ENCODE assay signal across 27 mouse cellular contexts in genomic region chr13:93036218-93036617, GRCm38 (mm10).
DNase-seq lines count a peak whose midpoint lies in the region; ATAC-seq and TF ChIP-seq lines count a peak whose summit lies in the region.
"Had no signal": no experiment of that assay in that cellular context is flagged by ENCODE, and none has a peak within 500 bp of the region (broad histone marks: within the 10 kb centered on the region; RNA-seq: fewer than 3 reads in every experiment).

No protein-coding gene starts in this region.

- H3K4me3 ChIP-seq in forebrain, embryonic 14.5 days (ENCODE audit: low read depth, low read length), result no peak overlapping the region
- no peak overlapping the region for H3K4me3 ChIP-seq in forebrain, postnatal 0 days (ENCODE audit: low read depth, low read length)
- no peak overlapping the region for H3K4me3 ChIP-seq in hindbrain, embryonic 11.5 days (ENCODE audit: low read depth, low read length)
- no peak overlapping the region for H3K4me3 ChIP-seq in hindbrain, embryonic 16.5 days (ENCODE audit: low read length)
- no peak overlapping the region for H3K4me3 ChIP-seq in midbrain, embryonic 14.5 days (replicated peaks; ENCODE audit: low read depth, low read length)
- H3K4me3 ChIP-seq in midbrain, embryonic 11.5 days (ENCODE audit: low read depth, low read length), result no peak overlapping the region
- no peak overlapping the region for H3K4me3 ChIP-seq in embryonic facial prominence, embryonic 10.5 days
- no peak overlapping the region for H3K4me3 ChIP-seq in kidney, embryonic 14.5 days (ENCODE audit: low read length)
- H3K4me3 ChIP-seq: embryonic facial prominence, embryonic 13.5 days; erythroblast, embryonic 14.5 days; forebrain, embryonic 12.5 days; gastrocnemius, adult 2 months; heart, embryonic 12.5 days; heart, embryonic 15.5 days had no signal

- WGBS in forebrain, embryonic 14.5 days, result 21% methylated on average over 4 of the region's 4 CpGs
- WGBS in forebrain, postnatal 0 days, result 38% methylated on average over 4 of the region's 4 CpGs
- 38% methylated on average over 4 of the region's 4 CpGs for WGBS in hindbrain, embryonic 11.5 days
- 32% methylated on average over 4 of the region's 4 CpGs for WGBS in hindbrain, embryonic 16.5 days
- 36% methylated on average over 4 of the region's 4 CpGs for WGBS in midbrain, embryonic 14.5 days
- 35% methylated on average over 4 of the region's 4 CpGs for WGBS in midbrain, embryonic 11.5 days
- WGBS in embryonic facial prominence, embryonic 10.5 days, result 53% methylated on average over 4 of the region's 4 CpGs
- 73% methylated on average over 4 of the region's 4 CpGs for WGBS in kidney, embryonic 14.5 days

- H3K4me1 ChIP-seq in forebrain, embryonic 14.5 days (ENCODE audit: control insufficient read depth, insufficient read depth, low read length), result no peaks in the 10 kb centered on the region
- H3K4me1 ChIP-seq in forebrain, postnatal 0 days (ENCODE audit: insufficient read depth), result no peaks in the 10 kb centered on the region
- H3K4me1 ChIP-seq in hindbrain, embryonic 11.5 days (replicated peaks; ENCODE audit: control insufficient read depth, insufficient read depth, low read length), result no peaks in the 10 kb centered on the region
- H3K4me1 ChIP-seq in hindbrain, embryonic 16.5 days (ENCODE audit: control insufficient read depth, insufficient read depth, low read depth, low read length), result no peaks in the 10 kb centered on the region
- no peaks in the 10 kb centered on the region for H3K4me1 ChIP-seq in midbrain, embryonic 14.5 days (ENCODE audit: control insufficient read depth, insufficient read depth, low read length)
- H3K4me1 ChIP-seq in midbrain, embryonic 11.5 days (ENCODE audit: control insufficient read depth, insufficient read depth, low read length), result no peaks in the 10 kb centered on the region
- H3K4me1 ChIP-seq in embryonic facial prominence, embryonic 10.5 days, result no peaks in the 10 kb centered on the region
- H3K4me1 ChIP-seq in kidney, embryonic 14.5 days (ENCODE audit: control insufficient read depth, insufficient read depth, low read length), result peaks cover 3% of the 10 kb centered on the region; the same call in 1 of the 2 replicates
- H3K4me1 ChIP-seq: embryonic facial prominence, embryonic 13.5 days; forebrain, embryonic 12.5 days; heart, embryonic 15.5 days had no signal

- no peak overlapping the region for H3K4me2 ChIP-seq in forebrain, embryonic 14.5 days (ENCODE audit: low read length)
- no peak overlapping the region for H3K4me2 ChIP-seq in forebrain, postnatal 0 days (ENCODE audit: low read depth)
- no peak overlapping the region for H3K4me2 ChIP-seq in hindbrain, embryonic 11.5 days (replicated peaks; ENCODE audit: low read depth, low read length)
- H3K4me2 ChIP-seq in hindbrain, embryonic 16.5 days (ENCODE audit: low read length), result no peak overlapping the region
- no peak overlapping the region for H3K4me2 ChIP-seq in midbrain, embryonic 14.5 days (ENCODE audit: low read length)
- no peak overlapping the region for H3K4me2 ChIP-seq in midbrain, embryonic 11.5 days
- no peak overlapping the region for H3K4me2 ChIP-seq in kidney, embryonic 14.5 days (replicated peaks; ENCODE audit: low read depth, low read length)
- H3K4me2 ChIP-seq: embryonic facial prominence, embryonic 13.5 days; forebrain, embryonic 12.5 days; heart, embryonic 12.5 days; heart, embryonic 15.5 days; hindbrain, embryonic 14.5 days had no signal

- no peak overlapping the region for H3K9ac ChIP-seq in forebrain, embryonic 14.5 days (ENCODE audit: low read length)
- no peak overlapping the region for H3K9ac ChIP-seq in forebrain, postnatal 0 days
- H3K9ac ChIP-seq in hindbrain, embryonic 11.5 days (ENCODE audit: low read depth, low read length), result no peak overlapping the region
- no peak overlapping the region for H3K9ac ChIP-seq in hindbrain, embryonic 16.5 days (ENCODE audit: low read depth, low read length)
- H3K9ac ChIP-seq in midbrain, embryonic 14.5 days (replicated peaks; ENCODE audit: low read length), result no peak overlapping the region
- no peak overlapping the region for H3K9ac ChIP-seq in midbrain, embryonic 11.5 days (ENCODE audit: low read length)
- no peak overlapping the region for H3K9ac ChIP-seq in kidney, embryonic 14.5 days (ENCODE audit: low read depth, low read length)
- H3K9ac ChIP-seq: embryonic facial prominence, embryonic 13.5 days; forebrain, embryonic 12.5 days; heart, embryonic 12.5 days; heart, embryonic 15.5 days; hindbrain, embryonic 14.5 days had no signal

- no peak overlapping the region for H3K27ac ChIP-seq in forebrain, embryonic 14.5 days (ENCODE audit: low read depth, low read length)
- H3K27ac ChIP-seq in forebrain, postnatal 0 days (ENCODE audit: low read depth, low read length), result no peak overlapping the region
- no peak overlapping the region for H3K27ac ChIP-seq in hindbrain, embryonic 11.5 days (ENCODE audit: low read depth, low read length)
- no peak overlapping the region for H3K27ac ChIP-seq in hindbrain, embryonic 16.5 days (ENCODE audit: low read depth, low read length)
- H3K27ac ChIP-seq in midbrain, embryonic 14.5 days (replicated peaks; ENCODE audit: low read depth, low read length), result no peak overlapping the region
- H3K27ac ChIP-seq in midbrain, embryonic 11.5 days (ENCODE audit: low read depth, low read length), result no peak overlapping the region
- 0 out of 2 replicates have a peak overlapping the region, but pooled peaks have one; percentile 20 for H3K27ac ChIP-seq in embryonic facial prominence, embryonic 10.5 days (replicated peaks)
- H3K27ac ChIP-seq in kidney, embryonic 14.5 days (ENCODE audit: low read depth, low read length), result no peak overlapping the region
- H3K27ac ChIP-seq: embryonic facial prominence, embryonic 13.5 days; forebrain, embryonic 12.5 days; gastrocnemius, adult 2 months; heart, embryonic 15.5 days; hindbrain, embryonic 14.5 days had no signal

- no peak for TF ChIP-seq CTCF in forebrain, postnatal 0 days (IDR thresholded peaks at IDR 0.05; ENCODE audit: low read depth)

- peak; percentile 15 for DNase-seq in forebrain, embryonic 14.5 days (ENCODE audit: low spot score)
- DNase-seq in forebrain, postnatal 0 days, result no peak
- DNase-seq in hindbrain, embryonic 11.5 days (ENCODE audit: low spot score), result peak; percentile 2
- peak; percentile 3 for DNase-seq in midbrain, embryonic 14.5 days
- no peak for DNase-seq in midbrain, embryonic 11.5 days (ENCODE audit: low spot score, missing footprints)
- DNase-seq in embryonic facial prominence, embryonic 10.5 days (ENCODE audit: low spot score), result no peak
- DNase-seq: adrenal gland, adult 8-10 months; adrenal gland, postnatal 25 days; cerebellum, adult 11 months; cerebellum, adult 2 months; cerebellum, adult 9-11 months; cerebellum, postnatal 25 days; gastrocnemius, adult 2 months; gastrocnemius, postnatal 14 days; heart, adult 18-20 months; heart, postnatal 10 days; heart, postnatal 4 days had no signal

- H3K9me3 ChIP-seq in forebrain, embryonic 14.5 days (replicated peaks; ENCODE audit: control insufficient read depth, low read length), result no peaks in the 10 kb centered on the region
- no peaks in the 10 kb centered on the region for H3K9me3 ChIP-seq in forebrain, postnatal 0 days (ENCODE audit: low read length)
- H3K9me3 ChIP-seq in hindbrain, embryonic 11.5 days (ENCODE audit: control insufficient read depth, low read length), result no peaks in the 10 kb centered on the region
- no peaks in the 10 kb centered on the region for H3K9me3 ChIP-seq in hindbrain, embryonic 16.5 days (ENCODE audit: control insufficient read depth, low read length)
- H3K9me3 ChIP-seq in midbrain, embryonic 14.5 days (ENCODE audit: control insufficient read depth, low read length), result no peaks in the 10 kb centered on the region
- no peaks in the 10 kb centered on the region for H3K9me3 ChIP-seq in midbrain, embryonic 11.5 days (ENCODE audit: control insufficient read depth, low read length)
- no peaks in the 10 kb centered on the region for H3K9me3 ChIP-seq in embryonic facial prominence, embryonic 10.5 days
- no peaks in the 10 kb centered on the region for H3K9me3 ChIP-seq in kidney, embryonic 14.5 days (ENCODE audit: control insufficient read depth, low read length)
- H3K9me3 ChIP-seq: embryonic facial prominence, embryonic 13.5 days; forebrain, embryonic 12.5 days; heart, embryonic 12.5 days; heart, embryonic 15.5 days had no signal

- H3K36me3 ChIP-seq in forebrain, embryonic 14.5 days (ENCODE audit: control insufficient read depth, insufficient read depth, low read length), result no peaks in the 10 kb centered on the region
- no peaks in the 10 kb centered on the region for H3K36me3 ChIP-seq in forebrain, postnatal 0 days (ENCODE audit: insufficient read depth)
- no peaks in the 10 kb centered on the region for H3K36me3 ChIP-seq in hindbrain, embryonic 11.5 days (ENCODE audit: control insufficient read depth, insufficient read depth, low read length)
- H3K36me3 ChIP-seq in hindbrain, embryonic 16.5 days (ENCODE audit: control insufficient read depth, insufficient read depth, low read length), result no peaks in the 10 kb centered on the region
- H3K36me3 ChIP-seq in midbrain, embryonic 14.5 days (ENCODE audit: control insufficient read depth, insufficient read depth, low read length), result no peaks in the 10 kb centered on the region
- no peaks in the 10 kb centered on the region for H3K36me3 ChIP-seq in midbrain, embryonic 11.5 days (ENCODE audit: control insufficient read depth, insufficient read depth, low read length)
- H3K36me3 ChIP-seq in embryonic facial prominence, embryonic 10.5 days (replicated peaks), result no peaks in the 10 kb centered on the region
- H3K36me3 ChIP-seq in kidney, embryonic 14.5 days (ENCODE audit: control insufficient read depth, insufficient read depth, low read length), result no peaks in the 10 kb centered on the region
- H3K36me3 ChIP-seq: embryonic facial prominence, embryonic 13.5 days; forebrain, embryonic 12.5 days; heart, embryonic 12.5 days had no signal

- no peaks in the 10 kb centered on the region for H3K27me3 ChIP-seq in forebrain, embryonic 14.5 days (replicated peaks; ENCODE audit: control insufficient read depth, insufficient read depth, low read length)
- H3K27me3 ChIP-seq in forebrain, postnatal 0 days (ENCODE audit: insufficient read depth, low read length), result no peaks in the 10 kb centered on the region
- H3K27me3 ChIP-seq in hindbrain, embryonic 11.5 days (ENCODE audit: control insufficient read depth, insufficient read depth, low read length), result no peaks in the 10 kb centered on the region
- no peaks in the 10 kb centered on the region for H3K27me3 ChIP-seq in hindbrain, embryonic 16.5 days (replicated peaks; ENCODE audit: control insufficient read depth, insufficient read depth, low read length)
- H3K27me3 ChIP-seq in midbrain, embryonic 14.5 days (ENCODE audit: control insufficient read depth, insufficient read depth, low read length), result no peaks in the 10 kb centered on the region
- no peaks in the 10 kb centered on the region for H3K27me3 ChIP-seq in midbrain, embryonic 11.5 days (ENCODE audit: control insufficient read depth, insufficient read depth, low read length)
- no peaks in the 10 kb centered on the region for H3K27me3 ChIP-seq in embryonic facial prominence, embryonic 10.5 days (replicated peaks; ENCODE audit: low read depth, poor library complexity, severe bottlenecking)
- no peaks in the 10 kb centered on the region for H3K27me3 ChIP-seq in kidney, embryonic 14.5 days (ENCODE audit: control insufficient read depth, insufficient read depth, low read length)
- H3K27me3 ChIP-seq: embryonic facial prominence, embryonic 13.5 days; forebrain, embryonic 12.5 days; heart, embryonic 12.5 days; heart, embryonic 15.5 days had no signal

- ATAC-seq in forebrain, embryonic 14.5 days, result no peak; the same call in 1 of the 2 replicates
- ATAC-seq in forebrain, postnatal 0 days, result no peak
- no peak for ATAC-seq in hindbrain, embryonic 11.5 days (ENCODE audit: low FRiP score)
- no peak for ATAC-seq in hindbrain, embryonic 16.5 days
- ATAC-seq in midbrain, embryonic 14.5 days (ENCODE audit: low FRiP score, low TSS enrichment), result no peak
- ATAC-seq in midbrain, embryonic 11.5 days (ENCODE audit: low FRiP score), result no peak
- no peak for ATAC-seq in kidney, embryonic 14.5 days (ENCODE audit: low FRiP score, low TSS enrichment)
- ATAC-seq: activated CD4-positive, CD25-positive, alpha-beta regulatory T cell, adult 4 months; forebrain, embryonic 16.5 days had no signal

Comparison
In these comparisons a context has a peak if more than half of its experiments do, and no peak if none do; other contexts are left out.
1. DNase-seq: peak in forebrain, embryonic 14.5 days (single experiment), hindbrain, embryonic 11.5 days (single experiment) and midbrain, embryonic 14.5 days (single experiment); none in forebrain, postnatal 0 days (single experiment), midbrain, embryonic 11.5 days (single experiment) and embryonic facial prominence, embryonic 10.5 days (single experiment).